Mouse (Mus musculus): Measurements from ENCODE around the gene Pakap.

GRCm38 (mm10) chr4:57682341-57682740 lies 114.4 kb downstream of the Pakap start:
- TF ChIP-seq CTCF (IDR thresholded peaks at IDR 0.05; ENCODE audit: low read depth) (no peak), EP300 (IDR thresholded peaks at IDR 0.05; ENCODE audit: low read depth) (no peak)

Data from liver, embryonic 14.5 days (tissue).